Mouse (Mus musculus): Measurements from ENCODE around the gene Mdga2. TPM values are rescaled to one million over a fixed set of nuclear protein-coding genes. Genes with fewer than 3 reads are reported as not detected.

Gene Mdga2
- polyA plus RNA-seq (2017; shearing (Covaris generic)), result not detected

- no peak for ATAC-seq
Observed at GRCm38 (mm10) chr12:67222221-67223025, at the start of gene Mdga2. Gene Mdga2, minus strand, starts transcription at chr12:67222549.

DNA sequence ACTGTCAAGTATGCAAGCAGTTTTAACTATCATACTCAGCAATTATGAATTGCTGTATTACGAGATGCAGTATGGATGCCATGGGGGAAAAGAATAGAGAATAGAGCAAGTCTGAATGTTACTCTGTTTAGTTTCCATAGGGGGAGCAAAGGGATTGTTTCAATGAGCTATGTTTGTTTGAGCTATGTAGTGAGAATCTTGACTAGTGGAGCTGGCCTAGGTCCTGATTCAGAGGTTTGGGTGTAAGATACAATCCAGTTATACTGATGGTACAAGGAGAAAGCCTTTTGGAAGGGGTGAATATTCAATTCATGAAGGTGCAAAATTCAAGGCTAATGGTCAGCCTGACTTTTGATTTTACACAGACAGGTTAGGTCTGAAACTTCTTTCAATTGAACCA lies 45.1 kb upstream of the Mdga2 start:
- ATAC-seq, result no peak

DNA sequence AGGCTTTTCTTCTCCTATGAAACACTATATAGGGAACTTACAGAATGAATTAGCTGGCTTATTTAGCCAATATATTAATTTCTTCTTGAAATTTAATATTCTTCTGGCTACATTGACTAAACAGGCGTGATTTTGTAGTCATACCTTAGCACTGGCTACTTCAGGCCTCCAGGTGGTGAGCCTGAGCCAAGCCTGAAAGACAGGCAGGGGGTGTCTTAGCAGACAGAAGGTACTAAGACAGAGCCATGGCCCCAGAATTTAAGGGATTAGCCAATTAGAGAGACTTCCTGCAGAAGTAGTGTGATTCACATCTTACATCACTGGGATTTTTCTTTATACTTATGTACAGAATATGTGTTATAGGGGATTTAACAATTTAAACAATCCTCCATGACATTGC lies 1.2 kb upstream of the Mdga2 start:
- ATAC-seq, result no peak

- no peak for ATAC-seq
Observed at GRCm38 (mm10) chr12:67221329-67222220, 774 bp downstream of the Mdga2 start.

GRCm38 (mm10) chr12:67220641-67221231 lies 1.6 kb downstream of the Mdga2 start:
- ATAC-seq, result no peak

- ATAC-seq, result no peak
Observed at GRCm38 (mm10) chr12:67220041-67220440, 2.3 kb downstream of the Mdga2 start.

DNA sequence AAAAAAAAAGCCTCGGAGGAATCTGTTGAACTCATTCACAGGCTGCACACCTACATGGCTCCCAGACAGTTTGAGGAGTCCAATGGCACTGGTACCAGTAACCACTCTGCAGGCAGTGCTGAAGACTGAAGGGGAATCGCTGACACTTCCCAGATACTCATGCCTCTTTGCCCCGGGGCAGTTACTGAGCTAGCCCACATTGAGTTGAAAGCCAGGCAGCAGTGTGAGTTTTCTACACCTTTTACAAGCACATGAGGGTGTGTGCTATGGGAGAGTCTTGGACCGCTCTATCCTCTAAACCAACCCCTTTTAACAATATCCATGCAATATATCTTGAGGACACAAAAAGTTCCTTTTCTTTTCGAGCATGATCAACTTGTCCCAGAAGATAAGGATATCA lies 2.8 kb downstream of the Mdga2 start:
- ATAC-seq, result no peak

- no peak for ATAC-seq
Observed at GRCm38 (mm10) chr12:67212801-67213200, 9.5 kb downstream of the Mdga2 start.

GRCm38 (mm10) chr12:67178155-67178554 lies 44.2 kb downstream of the Mdga2 start:
- ATAC-seq, result no peak

DNA sequence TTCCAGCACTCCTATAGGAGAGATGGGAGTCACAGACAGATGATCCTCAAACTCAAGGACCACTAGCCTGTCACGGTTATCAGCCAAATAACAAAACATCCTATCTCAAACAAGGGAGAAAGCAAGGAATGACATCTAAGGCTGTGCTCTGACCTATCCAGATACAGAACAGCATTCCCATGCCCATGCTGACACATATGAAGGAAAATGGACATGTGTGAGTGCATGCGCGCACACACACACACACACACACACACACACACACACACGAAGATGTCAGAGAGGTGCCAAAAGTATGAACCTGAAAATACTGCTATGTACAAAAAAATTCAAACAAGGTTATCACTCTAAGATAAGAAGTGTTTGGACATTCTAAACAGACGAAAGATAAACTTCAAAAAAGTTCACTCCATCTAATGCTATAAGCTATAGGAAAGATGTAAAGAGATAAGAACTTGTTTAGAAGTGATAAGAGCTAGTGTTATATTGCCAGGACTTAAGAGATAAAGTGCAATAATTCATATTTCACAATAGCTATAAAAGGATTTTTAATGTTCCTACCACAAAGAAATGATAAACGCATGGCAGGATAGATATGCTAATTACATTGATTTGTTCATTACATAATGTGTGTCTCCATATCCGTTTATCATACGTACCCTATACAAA lies 65.6 kb downstream of the Mdga2 start:
- no peak for ATAC-seq

GRCm38 (mm10) chr12:67153077-67153476 lies 69.3 kb downstream of the Mdga2 start:
- no peak for ATAC-seq

DNA sequence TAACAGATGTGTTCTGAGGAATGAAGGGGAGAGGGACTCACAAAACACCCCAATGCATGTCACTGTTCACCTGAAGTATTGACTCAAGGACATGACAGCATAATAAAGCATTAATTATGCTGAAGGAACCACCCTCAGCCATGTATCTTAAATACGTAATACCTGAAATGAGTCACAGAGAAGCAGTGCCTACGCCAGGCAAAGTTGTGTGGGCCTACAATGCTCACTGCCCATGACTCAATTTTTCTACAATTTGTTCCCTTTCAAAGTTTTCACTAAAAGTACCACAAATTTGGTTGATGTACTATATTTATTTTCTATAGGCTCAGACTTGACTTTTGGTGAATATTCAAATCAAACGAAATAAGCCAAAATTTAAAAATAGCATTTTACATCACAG lies 80.7 kb downstream of the Mdga2 start:
- ATAC-seq, result no peak

- ATAC-seq, result no peak
Observed at GRCm38 (mm10) chr12:67140131-67140530, 82.2 kb downstream of the Mdga2 start.

DNA sequence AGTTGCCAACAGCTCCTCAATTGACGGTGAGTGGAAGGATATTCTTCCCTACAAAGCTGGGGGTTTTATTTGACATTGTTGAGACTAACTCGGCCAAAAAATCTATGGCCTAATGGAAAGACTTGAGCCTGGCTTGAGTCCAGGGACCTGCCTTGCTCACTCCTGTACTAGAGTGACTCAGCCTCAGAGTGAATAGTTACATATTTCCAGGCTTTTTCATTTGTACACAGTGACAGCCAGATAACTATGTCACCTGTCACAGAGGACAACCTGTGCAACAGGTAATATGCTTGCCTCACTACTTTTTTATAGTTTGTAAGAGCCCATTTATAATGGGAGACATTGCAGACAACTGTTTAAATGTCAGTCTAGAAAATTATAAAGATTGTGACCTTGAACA lies 94.9 kb downstream of the Mdga2 start:
- ATAC-seq, result no peak

DNA sequence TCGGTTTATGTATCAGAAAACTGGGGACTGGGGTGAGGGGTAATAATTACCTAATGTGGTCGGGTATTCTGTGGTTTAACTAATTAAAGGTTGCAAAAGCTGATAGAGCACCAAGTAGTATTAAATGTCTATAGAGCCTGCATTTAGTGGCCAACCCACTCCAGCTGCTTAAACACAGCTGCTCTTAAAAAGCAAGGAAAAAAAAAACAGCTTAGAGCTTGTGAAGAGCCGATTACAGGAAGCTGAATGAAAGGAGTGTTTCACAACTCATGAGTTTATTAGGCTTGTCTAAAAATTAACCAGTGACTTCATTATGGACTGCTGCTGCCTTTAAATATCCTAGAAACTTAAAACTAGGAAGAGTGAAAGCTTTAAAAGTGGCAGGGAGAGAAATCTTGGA lies 98.5 kb downstream of the Mdga2 start:
- no peak for ATAC-seq

- no peak for ATAC-seq
Observed at GRCm38 (mm10) chr12:67118652-67119515, 103.5 kb downstream of the Mdga2 start.

DNA sequence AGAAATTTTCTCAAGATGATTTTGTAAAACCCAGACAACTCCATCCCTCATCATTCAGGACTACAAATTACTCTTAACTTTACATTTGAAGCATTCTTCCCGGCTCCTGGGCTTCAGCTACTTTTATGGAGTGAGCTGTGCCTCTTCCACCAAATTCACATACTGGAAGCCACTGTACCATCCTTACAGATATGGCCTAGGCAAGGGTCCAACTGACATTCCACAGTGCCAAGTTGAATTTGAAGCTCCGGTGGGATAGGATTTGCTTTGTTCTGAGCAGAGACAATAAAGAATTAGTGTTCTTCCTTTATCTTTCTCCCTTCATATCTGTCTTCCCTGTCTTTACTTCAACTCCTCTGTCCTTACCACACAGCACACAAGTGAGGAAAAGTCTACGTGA lies 118.2 kb downstream of the Mdga2 start:
- no peak for ATAC-seq

DNA sequence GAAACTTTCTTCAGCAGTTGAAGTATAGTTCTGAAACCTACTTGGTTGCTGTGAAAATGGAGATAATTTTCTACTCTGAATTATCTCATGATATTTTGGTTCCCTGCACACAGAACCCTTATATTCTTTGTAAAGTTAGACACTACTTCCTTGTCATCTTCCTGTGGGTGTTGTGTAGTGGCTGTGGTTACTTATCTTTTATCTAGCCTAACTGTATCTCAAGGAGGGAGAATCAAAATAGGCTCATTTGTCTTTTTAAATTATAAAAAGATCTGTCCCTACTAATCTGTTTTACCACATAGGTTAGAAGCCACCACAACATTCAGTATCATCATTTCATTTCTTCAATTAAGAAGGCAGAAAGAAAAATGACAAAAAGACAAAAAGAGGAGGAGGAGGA lies 127.9 kb downstream of the Mdga2 start:
- ATAC-seq, result no peak

GRCm38 (mm10) chr12:67090420-67090965 lies 131.9 kb downstream of the Mdga2 start:
- no peak for ATAC-seq

- ATAC-seq, result peak; percentile 74
Observed at GRCm38 (mm10) chr12:67059136-67060014, 163.0 kb downstream of the Mdga2 start.
